Mouse (Mus musculus): Measurements from ENCODE around the gene Ndel1.

Gene Ndel1

DNA sequence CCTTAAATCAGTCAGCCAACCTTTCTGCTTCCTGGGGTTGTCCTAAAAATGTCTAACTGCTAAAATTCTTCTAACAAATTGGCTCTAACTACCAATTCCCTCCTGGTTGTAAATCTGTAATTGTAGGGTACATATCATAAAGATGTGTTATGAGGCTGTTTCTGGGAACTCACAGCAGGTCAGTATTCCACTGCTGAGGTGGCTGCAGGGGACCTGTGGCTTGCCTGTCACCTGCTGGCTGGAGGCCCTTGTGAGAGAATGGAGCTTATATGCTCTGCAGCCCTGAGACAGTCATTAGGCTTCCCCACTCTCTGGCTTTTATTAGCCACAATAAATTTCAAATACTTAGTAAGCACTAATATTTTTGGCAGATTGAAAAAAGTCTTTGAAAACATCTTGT lies 92.8 kb downstream of the Ndel1 start:
- no peak for DNase-seq (ENCODE audit: low read depth, low spot score)

DNA sequence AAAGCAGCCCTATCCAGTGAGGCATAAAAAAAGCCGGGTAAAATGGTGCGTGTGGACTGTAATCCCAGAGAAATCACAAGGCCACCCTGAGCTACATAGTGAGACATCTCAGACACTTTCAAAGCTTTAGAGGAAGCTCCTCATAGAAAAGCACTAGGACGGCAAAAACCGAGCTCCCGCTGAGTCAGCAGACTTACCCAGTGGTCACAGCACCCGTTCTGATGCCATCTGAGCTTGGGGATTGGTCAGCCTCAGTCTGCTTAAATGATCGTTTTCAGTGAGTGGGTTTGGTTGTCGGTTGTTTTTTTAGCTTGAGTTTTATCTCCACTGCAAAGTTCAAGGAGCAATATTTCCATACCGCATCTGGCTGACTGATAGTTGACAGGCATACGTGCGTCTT lies 93.7 kb downstream of the Ndel1 start:
- DNase-seq (ENCODE audit: low read depth, low spot score): no peak

DNA sequence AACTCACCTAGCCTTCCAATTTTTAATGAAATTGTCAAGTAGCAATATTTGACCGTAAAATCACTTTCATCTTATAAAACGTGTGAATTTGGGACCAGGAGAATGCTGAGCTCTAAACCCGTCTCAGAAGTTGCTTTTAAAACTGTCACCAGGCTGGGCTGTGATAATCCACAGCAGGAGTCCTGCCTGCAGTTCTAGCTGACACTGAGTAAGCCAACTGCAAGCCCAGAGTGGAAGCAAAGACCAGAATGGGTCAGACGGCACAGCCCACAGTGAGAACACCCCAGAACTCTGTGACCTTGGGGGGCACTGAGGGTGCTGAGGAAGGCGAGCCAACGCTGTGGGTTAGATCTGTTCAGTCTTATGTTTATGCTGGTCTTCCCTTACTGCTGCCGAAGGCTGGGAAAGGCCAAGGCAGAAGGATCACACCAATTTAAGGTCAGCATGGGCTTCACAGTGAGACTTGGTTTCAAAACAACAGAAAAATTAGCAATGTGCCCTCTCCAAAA lies 95.5 kb downstream of the Ndel1 start:
- DNase-seq (ENCODE audit: low read depth, low spot score): no peak

All from telencephalon, adult 2 months (tissue).